Mouse (Mus musculus): ENCODE data around the gene Mrpl1. TPM values are rescaled to one million over a fixed set of nuclear protein-coding genes. Genes with fewer than 3 reads are reported as not detected.

The Mrpl1 gene
- polyA plus RNA-seq (2012; rRNA removed), result 3.5 and 3.8 TPM in 2 replicates

DNA sequence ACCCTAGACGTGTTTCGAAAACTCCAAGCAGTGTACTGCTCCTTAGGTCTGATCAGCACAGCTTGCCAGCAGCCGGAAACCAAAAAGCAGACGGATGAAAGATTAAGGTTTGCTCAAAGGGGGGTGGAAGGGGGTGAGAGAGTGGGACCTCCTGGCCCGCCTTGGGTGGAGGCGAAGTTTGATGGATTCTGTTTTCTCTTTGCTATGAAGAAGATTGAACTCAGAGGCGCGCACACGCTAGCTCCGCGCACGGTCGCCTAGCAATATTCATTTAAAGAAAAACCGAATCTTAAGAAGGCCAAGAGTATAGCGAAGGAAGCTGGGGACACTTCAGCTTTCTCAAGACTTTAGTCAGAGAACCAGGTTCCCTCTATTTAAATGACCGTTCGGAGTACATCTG is at the start of gene Mrpl1:
Gene Mrpl1, plus strand, starts transcription at position 35 of the 400 bp plus-strand sequence.
- DNase-seq (ENCODE audit: low read depth), result no peak

DNA sequence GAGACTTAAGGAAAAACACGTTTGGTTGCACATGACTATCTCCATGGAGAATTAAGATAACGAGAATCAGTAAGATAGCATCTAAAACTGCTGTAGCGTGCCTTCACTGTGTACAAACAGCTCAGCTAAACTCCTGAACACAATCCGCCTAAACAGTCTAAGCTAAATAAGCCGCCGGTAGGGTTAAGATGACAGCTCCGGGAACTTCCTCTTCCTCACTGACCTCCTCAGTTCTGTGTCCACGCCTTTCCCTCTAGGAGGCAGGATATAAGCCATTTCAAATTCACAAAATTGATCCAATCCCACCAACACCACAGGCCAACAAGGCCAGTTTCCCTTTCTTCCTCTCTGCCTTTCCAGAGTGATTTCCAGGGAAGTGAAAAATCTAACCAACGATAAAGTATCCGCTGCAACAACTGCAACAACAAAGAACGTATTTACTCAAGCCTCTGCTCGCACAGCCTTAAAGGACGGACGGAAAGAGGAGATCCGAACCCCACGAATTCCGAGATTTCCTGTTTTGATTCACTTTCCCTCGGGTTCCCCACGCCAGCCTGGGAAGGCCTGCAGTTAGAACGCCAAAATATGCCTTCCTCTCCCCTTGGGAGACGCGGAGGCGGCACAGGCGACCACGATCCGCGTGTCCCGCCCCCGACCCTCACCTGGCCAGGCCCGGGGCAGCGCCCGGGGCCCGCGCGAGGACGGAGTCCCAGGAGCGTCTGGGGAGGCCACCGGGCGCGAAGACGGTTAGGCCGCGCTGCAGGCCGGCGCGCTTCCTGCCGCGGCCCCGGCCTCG is 48.6 kb upstream of the Mrpl1 start:
- DNase-seq (ENCODE audit: low read depth), result no peak

DNA sequence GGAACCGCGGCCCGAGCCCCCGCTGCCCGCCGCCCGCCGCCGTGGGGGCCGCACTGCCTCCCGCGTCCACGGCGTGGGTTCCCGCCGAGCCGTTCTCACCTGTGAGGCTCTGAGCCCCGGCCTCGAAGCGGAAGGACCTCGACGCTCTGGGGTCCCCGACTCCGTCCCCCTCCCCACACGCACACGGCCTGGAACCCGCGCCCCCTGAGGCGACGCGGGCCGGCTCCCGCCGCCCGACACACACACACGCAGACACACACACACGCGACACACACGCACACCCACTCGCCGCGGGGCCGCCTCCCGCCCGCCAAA is 48.1 kb upstream of the Mrpl1 start:
- no peak for DNase-seq (ENCODE audit: low read depth)

DNA sequence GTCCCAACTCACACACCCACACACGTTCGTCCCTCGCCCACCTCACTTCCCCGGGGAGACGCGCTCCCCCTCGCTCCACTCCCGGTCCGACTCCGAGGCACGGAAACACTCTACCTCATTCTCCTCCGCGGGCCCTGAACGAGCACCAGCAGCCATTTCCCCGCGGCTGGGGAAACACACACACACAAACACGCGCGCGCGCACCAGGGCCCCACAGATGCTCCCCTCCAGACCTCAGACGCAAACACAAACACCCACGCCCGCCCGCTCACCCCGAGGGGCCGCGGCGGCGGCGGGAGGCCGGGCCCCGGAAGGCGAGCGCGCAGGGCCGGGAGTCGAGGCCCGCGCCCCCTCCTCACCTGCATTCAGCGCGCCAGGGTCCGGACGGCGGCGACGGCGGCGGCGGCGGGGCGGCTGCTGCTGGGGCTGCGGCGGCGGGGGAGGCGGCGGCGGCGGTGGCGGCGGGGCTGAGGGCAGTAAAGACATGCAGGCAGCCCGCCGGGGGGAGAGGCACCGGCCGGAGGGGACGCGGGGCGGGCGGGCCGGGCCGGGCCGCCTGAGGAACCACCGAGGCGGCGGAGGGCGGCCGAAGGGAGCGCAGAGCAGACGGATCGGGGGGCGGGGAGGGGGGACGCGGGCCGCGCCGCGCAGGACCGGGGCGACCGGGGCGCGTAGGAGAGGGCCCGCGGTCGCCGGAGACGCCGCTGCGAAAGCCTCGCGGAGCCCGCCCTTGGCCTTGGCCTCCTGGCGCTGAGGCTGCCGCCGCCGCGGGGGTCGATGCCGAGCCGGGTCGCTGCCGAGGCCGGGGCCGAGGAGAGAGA is 47.5 kb upstream of the Mrpl1 start:
- no peak for DNase-seq (ENCODE audit: low read depth)

DNA sequence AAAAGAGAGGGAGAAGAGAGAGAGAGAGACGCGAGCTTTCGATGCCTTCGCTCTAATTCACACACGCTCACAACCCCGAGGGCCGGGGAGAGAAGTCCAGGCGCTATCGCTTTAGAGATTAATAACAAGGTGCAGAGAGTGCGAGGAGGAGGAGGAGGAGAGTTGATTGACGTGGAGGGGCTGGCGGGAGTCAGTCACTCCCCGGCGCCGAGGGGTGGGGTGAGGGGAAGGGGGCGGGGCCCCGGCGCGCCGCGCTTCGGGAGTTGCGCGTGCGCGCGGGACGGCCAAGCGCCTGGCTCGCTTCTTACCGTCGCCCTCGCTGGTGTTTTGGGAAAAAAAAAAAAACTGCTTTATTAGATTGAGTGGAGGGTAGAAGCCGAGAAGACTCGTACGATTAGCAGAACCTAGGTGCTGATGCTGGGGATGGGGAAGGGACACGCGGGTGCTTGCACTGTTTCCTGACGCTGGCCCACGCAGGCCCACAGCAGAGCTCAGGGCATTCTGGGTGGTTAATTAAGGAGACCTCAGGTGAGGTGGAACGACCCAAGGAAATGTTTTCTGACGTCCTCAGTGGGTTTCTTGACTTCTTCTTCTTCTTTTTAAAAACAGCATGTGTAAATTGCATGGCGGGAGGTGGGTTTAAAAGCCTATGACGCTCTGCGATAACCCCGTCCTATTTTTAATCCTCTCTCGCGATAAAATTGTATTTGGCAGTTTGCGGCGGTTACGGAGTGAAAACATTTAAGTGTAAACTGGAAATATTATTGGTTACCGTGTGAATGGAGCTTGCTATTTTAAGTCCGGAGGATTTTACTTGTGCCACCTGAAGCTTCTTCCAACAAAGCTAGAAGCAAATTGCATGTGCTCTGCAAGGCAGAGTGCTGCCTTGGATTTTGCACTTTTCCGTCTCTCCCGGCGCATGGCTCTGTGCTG is 46.6 kb upstream of the Mrpl1 start:
- DNase-seq (ENCODE audit: low read depth), result peak; percentile 38

DNA sequence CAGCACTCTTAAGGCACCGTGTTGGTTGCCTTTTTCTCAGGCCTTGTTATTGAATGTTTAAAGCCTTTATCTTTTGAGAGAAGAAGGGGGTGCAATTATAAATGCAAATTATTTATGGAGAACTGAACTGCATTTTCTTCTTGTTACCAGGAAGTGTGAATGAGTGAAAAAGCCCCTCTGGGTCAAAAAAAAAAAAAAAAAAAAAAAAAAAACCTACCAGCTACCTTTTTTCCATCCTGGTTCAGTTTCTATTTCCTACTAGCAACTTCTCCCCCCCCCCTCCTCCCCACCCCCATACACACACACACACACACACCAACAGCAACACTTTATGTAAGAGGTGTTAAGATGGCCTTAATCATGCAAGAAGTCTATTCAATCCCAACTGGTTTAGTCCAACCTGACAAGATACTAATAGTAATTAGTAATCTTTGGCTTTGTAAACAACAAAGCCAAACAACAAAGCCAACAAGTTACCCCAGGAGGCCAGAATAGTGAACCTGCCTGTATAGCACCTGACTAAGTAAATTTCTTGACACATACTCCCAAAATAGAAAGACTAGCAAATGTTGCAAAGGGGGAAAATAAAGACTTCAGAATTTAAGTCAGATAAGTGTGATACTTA is 45.8 kb upstream of the Mrpl1 start:
- no peak for DNase-seq (ENCODE audit: low read depth)

DNA sequence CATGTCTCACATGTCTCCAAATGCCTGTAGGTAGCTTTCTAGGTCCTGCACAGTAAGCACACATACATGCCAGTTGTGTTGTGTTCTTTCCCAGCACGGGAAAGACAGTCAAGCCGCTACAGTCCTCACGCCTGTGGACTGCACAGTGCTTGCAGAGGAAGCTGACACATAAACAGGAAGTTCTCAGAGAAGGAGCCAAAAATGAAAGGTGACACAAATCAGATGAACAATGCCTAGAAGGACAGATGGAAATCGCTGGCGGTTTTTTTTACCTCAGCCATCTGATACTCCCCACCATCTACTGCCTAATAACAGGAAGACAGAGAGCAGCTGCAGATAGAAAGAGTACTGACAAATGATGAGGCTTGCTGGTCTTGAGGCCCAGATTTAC is 45.3 kb upstream of the Mrpl1 start, which contains the start of gene Cnot6l:
Gene Cnot6l, minus strand, starts transcription at position 151 of the 391 bp plus-strand sequence.
- DNase-seq (ENCODE audit: low read depth), result no peak

DNA sequence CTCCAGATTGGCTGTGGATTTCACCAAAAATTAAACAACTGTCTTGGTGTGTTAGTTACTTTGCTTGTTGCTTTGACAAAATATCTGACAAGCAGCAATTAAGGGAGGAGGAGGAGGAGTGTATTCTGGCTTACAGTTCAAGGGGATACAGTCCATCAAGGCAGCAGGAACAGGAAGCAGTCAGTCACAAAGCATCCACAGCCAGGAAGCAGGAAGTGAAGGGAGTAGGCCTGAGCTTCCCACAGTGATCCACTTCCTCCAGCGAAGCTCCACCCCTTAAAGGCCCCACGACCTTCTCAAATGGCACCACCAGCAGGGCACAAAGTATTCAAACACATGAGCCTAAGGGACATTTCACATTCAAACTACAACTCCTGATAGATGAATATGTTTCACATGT is 42.5 kb upstream of the Mrpl1 start:
- DNase-seq (ENCODE audit: low read depth), result no peak

DNA sequence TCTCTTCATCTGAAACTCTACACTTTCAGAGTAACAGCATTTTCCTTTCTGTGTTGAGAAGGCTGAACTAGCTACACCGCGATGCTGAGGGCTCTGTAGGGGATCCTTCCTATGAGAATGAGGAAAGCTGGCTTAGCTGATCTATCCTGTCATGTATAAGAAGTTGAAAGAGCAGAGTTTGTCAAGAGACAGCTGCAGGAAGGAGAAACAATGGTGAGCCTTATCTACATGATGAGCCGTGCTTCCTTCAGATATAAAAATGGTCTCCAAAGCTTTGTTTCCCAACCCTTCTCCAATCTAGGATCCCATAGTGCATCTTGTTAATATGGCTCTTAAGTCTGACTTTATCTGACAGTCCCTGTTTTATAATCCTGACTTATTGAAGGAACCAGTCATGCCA is 38.9 kb upstream of the Mrpl1 start:
- no peak for DNase-seq (ENCODE audit: low read depth)

DNA sequence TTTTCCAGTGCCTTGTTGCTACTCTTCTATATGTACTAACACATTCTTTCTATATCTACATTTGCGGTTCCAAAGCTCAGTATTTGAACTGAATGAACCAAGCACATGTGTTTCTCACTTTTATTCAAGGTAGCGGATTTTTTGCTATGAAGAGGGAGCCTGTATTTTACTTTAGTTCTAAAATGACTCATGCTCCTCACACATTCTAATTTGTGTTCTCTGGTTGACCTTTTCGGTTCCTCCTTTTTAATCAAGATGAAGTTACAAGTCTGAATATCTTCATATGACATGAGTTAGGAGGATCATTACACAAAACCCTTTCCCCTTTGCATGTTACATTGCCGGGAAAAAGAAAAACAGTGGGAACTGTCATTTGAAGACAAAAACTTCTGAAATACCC is 37.5 kb upstream of the Mrpl1 start:
- DNase-seq (ENCODE audit: low read depth), result no peak

DNA sequence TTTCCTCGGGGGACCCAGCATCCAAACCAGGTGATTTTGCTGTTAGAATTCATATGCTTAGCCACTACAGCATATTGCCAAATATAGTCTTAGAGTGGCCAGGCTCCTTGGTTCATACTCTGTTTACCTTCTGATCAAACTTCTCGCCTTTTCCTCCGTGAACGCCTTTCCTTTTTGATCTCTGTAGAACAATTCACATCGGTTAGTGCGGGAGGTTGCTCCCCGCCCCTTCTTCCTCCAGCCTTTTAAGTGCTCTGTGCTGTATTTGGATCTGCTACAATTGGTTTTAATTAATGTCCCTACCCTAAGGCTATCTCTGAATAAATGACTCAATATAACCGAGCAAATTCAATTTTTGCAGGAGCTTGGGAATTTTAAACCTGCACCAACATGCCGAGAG is 33.2 kb upstream of the Mrpl1 start:
- no peak for DNase-seq (ENCODE audit: low read depth)

DNA sequence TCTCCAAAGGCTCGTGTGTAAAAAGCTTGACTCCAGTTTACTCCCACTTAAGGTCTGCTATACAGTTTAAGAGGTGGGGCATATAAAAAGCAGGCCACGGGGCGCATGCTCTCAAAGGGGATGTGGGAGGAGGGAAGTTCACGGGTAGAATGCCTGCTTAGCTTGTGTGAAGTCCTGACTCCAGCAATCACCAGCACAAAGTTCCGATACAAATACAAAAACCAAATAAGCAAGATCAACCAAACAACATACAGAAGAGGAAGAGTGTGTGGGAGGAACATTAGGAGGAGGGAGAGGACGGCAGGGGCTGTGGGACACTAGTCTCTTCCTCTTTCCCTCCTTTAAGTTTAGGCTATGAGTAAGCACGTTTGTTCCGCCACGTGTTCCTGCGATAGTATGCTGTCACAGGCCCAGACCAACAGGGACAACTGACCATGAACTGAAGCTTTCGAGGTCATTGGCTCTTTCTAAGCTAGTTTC is 32.4 kb upstream of the Mrpl1 start:
- DNase-seq (ENCODE audit: low read depth), result no peak

DNA sequence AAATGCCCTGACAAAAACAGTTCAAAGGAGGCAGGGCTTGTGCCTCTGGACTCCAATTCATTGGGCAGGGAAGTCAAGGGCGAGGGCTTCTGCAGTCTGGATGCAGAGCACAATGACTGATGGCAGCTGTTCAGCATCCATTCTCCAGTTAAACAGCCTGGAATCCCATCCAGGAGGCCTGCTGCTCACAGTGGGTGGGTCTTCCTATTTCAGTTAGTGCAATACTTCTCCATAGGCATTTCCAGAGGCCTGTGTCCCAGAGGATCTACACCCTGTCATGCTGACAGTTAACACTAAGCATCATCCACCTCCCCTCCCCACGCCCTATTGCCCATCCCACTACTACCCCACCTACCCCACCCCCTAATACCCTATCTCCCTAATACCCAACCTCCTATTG is 26.1 kb upstream of the Mrpl1 start:
- no peak for DNase-seq (ENCODE audit: low read depth)

DNA sequence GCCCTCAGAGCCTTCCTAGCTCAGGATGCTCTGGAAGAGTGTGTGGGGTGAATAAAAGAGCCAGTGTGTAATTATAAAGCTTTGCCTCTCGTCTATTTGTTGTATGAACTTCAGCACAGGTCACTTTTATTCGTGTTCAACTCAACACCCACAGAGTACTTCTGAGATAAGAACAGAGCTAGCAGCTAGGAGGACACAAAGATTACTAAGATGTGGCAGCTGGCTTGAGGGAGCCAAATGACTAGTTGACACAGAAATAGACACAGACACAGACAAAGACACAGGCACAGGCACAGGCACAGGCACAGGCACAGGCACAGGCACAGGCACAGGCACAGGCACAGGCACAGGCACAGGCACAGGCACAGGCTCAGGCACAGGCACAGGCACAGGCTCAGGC is 25.3 kb upstream of the Mrpl1 start:
- DNase-seq (ENCODE audit: low read depth), result no peak

DNA sequence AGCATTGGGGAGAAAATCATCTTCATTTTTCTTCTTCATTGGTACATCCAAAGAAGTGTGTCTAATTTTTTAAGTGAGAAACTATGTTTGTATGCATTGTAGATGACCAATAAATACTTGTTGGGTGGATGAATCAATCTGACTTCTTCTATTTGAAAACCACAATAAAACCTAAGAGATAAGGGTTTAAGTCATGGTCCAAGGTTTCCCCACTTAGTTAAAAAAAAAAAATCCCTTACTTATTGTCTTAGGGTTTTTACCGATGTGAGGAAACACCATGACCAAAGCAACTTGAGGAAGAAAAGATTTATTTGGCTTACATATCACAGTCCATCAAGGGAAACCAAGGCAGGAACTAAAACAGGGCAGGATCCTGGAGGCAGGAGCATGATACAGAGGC is 19.5 kb upstream of the Mrpl1 start:
- DNase-seq (ENCODE audit: low read depth), result no peak

DNA sequence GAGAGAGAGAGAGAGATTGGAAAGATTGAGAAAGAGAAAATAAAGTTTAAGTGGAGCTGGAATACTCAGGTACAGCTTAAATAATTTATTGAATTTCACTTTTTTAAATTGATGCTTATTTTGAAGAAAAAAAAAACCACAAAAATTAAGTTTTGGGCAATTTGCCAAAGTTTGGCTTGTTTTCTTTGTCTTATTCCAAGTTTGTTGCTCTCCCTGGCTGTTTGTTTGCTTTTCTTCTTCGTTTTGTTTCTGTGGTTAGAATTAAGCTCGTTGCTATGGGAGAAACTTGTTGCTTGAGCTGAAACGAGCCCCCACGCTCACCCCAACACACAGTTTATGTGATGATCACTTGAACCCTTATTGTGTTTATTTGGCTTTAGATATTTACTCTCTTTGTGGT is 18.0 kb upstream of the Mrpl1 start:
- DNase-seq (ENCODE audit: low read depth), result no peak

DNA sequence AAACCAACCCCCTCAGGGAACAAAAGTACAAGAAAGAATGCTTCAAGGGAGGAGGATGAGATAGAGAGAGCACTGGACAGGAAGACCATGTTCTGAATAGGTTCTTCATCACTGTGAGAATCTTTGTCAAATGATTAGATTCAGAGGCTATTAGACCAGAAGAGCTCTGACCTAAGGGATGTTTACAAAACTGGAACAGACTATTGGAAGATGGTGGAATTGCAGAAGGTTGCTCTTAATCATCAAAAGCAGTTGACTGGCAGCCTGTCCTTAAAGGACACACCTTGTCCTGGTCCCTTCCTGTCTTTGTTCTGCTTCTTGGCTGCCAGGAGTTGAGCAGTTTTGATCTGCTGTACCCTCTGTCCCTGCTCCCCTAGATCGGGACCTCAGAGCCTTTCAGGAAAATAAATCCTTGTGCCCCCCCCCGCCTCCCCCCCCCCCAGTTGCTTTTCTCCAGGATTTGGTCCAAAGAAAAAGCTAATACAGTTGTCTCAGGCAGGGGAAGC is 12.7 kb upstream of the Mrpl1 start:
- DNase-seq (ENCODE audit: low read depth), result no peak

DNA sequence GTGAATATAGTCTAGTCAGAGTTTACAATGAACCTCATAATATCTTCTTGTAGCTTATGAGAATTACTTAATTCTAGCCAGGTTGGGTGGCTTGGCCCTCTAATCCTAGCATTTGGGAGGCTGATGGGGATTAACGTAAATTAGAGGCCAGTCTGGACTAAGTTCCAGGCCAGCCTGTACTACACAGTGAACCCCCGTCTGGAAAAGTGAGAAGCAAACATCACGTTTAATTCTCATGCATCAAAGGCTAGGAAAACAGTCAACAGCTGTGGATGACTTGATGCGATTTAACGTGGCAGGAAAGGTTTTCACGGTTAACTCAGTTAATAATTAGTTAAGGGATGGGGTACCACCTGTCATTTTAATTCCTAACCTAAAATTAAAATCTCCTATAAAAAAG is 11.0 kb upstream of the Mrpl1 start:
- no peak for DNase-seq (ENCODE audit: low read depth)

DNA sequence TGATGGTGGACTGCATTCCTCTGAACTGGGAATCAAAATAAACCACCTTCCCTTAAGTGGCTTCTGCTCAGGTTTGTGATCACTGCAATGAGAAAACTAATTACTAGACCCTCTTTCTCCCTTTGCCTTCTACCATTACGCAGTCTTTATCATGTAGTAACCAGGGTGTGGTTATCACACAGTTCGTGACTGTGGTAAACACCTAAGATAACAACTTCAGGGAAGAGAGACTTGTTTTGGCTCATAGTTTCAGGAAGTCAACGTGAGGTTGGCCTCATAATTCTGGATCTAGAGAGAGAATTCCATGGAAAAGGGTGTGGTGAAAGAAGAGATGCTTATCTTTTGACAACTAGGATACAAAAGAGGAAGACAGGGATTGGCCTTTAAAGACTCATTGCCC is 9.0 kb upstream of the Mrpl1 start:
- no peak for DNase-seq (ENCODE audit: low read depth)

DNA sequence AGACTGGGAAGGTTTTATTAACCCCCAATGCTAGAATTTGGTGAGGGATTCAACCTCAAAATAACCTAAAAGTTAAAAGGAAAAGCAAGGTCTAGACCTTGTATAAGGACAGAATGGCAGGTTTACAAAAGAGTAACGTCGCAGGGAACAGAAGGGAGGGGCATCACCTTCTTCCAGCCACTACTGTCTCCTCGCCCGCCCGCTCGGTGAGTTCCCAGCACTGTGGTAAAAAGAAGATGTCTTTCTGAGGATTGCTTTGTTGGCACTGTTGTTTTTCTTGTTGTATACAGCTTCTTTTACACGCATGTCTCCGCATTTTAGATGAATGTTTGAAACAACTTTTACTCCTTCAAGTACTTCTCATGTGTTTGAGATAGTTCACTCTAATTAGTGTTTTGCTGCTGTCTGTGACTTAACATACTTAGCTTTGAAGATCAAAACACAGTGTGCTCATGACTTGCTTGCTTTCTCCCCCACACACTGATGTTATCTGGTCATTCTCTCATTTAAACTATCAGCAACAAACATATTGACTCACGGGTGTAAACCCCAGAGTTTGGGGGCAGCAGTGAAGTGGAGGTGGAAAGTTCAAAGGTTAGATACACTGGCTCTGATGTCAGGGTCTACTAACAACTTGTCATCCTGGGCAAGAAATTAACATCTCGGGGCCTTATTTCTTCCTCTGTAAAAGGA is 7.7 kb upstream of the Mrpl1 start:
- DNase-seq (ENCODE audit: low read depth), result no peak

DNA sequence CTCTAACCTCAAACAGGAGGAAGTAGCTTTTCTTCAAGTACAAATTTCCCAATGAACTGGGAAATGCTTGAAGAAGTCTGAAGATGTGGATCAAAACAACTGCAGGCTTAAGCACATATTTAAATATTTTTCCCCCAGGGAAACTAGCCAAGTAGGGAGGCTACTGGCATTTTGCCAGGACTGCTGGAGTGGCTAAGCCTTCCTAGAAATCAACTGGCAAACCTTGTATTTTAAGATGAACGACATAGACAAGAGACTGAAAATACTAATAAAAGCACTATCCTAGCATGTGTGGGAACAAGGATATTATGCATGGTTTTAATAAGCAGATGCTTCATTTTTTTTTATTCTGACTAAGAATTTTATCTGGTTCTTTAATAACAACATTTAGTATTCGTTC is 2.4 kb upstream of the Mrpl1 start:
- no peak for DNase-seq (ENCODE audit: low read depth)

All from gonadal fat pad, adult 2 months (tissue).